Mouse (Mus musculus) embryonic fibroblast, embryonic 13.5 days (primary cell): ENCODE measurements around the gene Olfr351. TPM values are rescaled to one million over a fixed set of nuclear protein-coding genes. Genes with fewer than 3 reads are reported as not detected.

ENCODE experiments used
- H3K27ac ChIP-seq: 2 replicates; pipeline ENCODE4 v1.5.1; 2012; ENCODE audit warnings: low read length, control low read depth, inconsistent platforms; ENCODE audit not compliant: insufficient read depth
- H3K4me1 ChIP-seq: 2 replicates; pipeline ENCODE4 v1.6.1; 2011; ENCODE audit warnings: low read length; ENCODE audit not compliant: control insufficient read depth, insufficient read depth
- H3K4me3 ChIP-seq: 2 replicates; pipeline ENCODE4 v1.5.1; 2011; ENCODE audit warnings: mild to moderate bottlenecking, control low read depth, low read length; ENCODE audit not compliant: insufficient read depth
- CTCF ChIP-seq: IDR thresholded peaks from 2 replicates; pipeline ENCODE4 v1.5.1; 2011; ENCODE audit warnings: mild to moderate bottlenecking, control low read depth, low read length, moderate library complexity, borderline replicate concordance; ENCODE audit not compliant: insufficient read depth
- POLR2A ChIP-seq: IDR thresholded peaks from 2 replicates; pipeline ENCODE4 v1.6.1; 2011; ENCODE audit warnings: low read depth, mild to moderate bottlenecking, control low read depth, low read length, moderate library complexity
- polyA plus RNA-seq: library from polyadenylated mRNA; stranded (reverse); fragments of >200 nt; gene quantifications from 2 replicates; pipeline ENCODE4 v1.2.4, GENCODE M21; 2011; ENCODE audit warnings: low read depth; ENCODE audit not compliant: missing spikeins, insufficient read length

Gene Olfr351
- not detected in 2 replicates for polyA plus RNA-seq

GRCm38 (mm10) chr2:36862560-36862959 lies at the start of gene Olfr351:
TSS of gene Olfr351 (minus strand) at chr2:36862660.
- Histone ChIP-seq H3K4me3 (no peak within 1 kb of the TSS), H3K27ac (no peak within 1 kb of the TSS), H3K4me1 (no peaks in the 10 kb centered on the region)
- TF ChIP-seq POLR2A (no peak), CTCF (no peak)

GRCm38 (mm10) chr2:36905380-36905779 lies 42.9 kb upstream of the Olfr351 start, which contains the start of gene Olfr354:
TSS of gene Olfr354 (plus strand) at chr2:36905680.
- Histone ChIP-seq H3K27ac (no peak within 1 kb of the TSS), H3K4me1 (no peaks in the 10 kb centered on the region), H3K4me3 (no peak within 1 kb of the TSS)
- TF ChIP-seq POLR2A = no peak
- TF ChIP-seq CTCF = no peak

- Histone ChIP-seq H3K4me1 (no peaks in the 10 kb centered on the region), H3K27ac (no peak overlapping the region), H3K4me3 (no peak overlapping the region)
- TF ChIP-seq POLR2A = no peak
- no peak for TF ChIP-seq CTCF
Measured at GRCm38 (mm10) chr2:36897114-36897513, 34.7 kb upstream of the Olfr351 start.

- H3K27ac ChIP-seq = no peak within 1 kb of the TSS
- H3K4me1 ChIP-seq = no peaks in the 10 kb centered on the region
- H3K4me3 ChIP-seq = no peak within 1 kb of the TSS
- TF ChIP-seq POLR2A (no peak), CTCF (no peak)
Measured at GRCm38 (mm10) chr2:36892836-36893235, 30.4 kb upstream of the Olfr351 start, which contains the start of gene Olfr353. TSS of gene Olfr353 (minus strand) at chr2:36892936.

- Histone ChIP-seq H3K4me1 (no peaks in the 10 kb centered on the region), H3K4me3 (no peak within 1 kb of the TSS), H3K27ac (no peak within 1 kb of the TSS)
- no peak for TF ChIP-seq CTCF
Measured at GRCm38 (mm10) chr2:36868160-36868559, 5.7 kb upstream of the Olfr351 start, which contains the start of gene Olfr352. TSS of gene Olfr352 (plus strand) at chr2:36868460.

- H3K27ac ChIP-seq = no peak within 1 kb of the TSS
Measured at GRCm38 (mm10) chr2:36846010-36846409, 16.4 kb downstream of the Olfr351 start, which contains the start of gene Olfr350. TSS of gene Olfr350 (plus strand) at chr2:36846310.

GRCm38 (mm10) chr2:36816932-36817331 lies 45.5 kb downstream of the Olfr351 start, which contains the start of gene Olfr3:
TSS of gene Olfr3 (minus strand) at chr2:36817032.
- TF ChIP-seq POLR2A = no peak
- Histone ChIP-seq H3K4me1 (no peaks in the 10 kb centered on the region), H3K27ac (no peak within 1 kb of the TSS), H3K4me3 (no peak within 1 kb of the TSS)

More at GRCm38 (mm10) chr2:36846010-36846409, 16.4 kb downstream of the Olfr351 start, which contains the start of gene Olfr350:
- no peak within 1 kb of the TSS for H3K4me3 ChIP-seq
- no peaks in the 10 kb centered on the region for H3K4me1 ChIP-seq
- TF ChIP-seq POLR2A (no peak), CTCF (no peak)

Other genes with a start within 250 kb of the Olfr351 start
- gene Olfr345, start 222.6 kb downstream of the Olfr351 start, polyA plus RNA-seq = not detected in 2 replicates
- gene Olfr346, start 176.9 kb downstream of the Olfr351 start, polyA plus RNA-seq = not detected in 2 replicates
- not detected in 2 replicates for gene Olfr347, start 130.8 kb downstream of the Olfr351 start, polyA plus RNA-seq
- gene Olfr348, start 78.4 kb downstream of the Olfr351 start, polyA plus RNA-seq = not detected in 2 replicates
- gene Olfr50, start 72.1 kb downstream of the Olfr351 start, polyA plus RNA-seq = not detected in 2 replicates
- gene Olfr3, start 45.6 kb downstream of the Olfr351 start, polyA plus RNA-seq = not detected in 2 replicates
- gene Olfr350, start 16.4 kb downstream of the Olfr351 start, polyA plus RNA-seq = not detected in 2 replicates
- 0.21 TPM in 1 of 2 replicates, not detected in the other for gene Olfr352, start 5.8 kb upstream of the Olfr351 start, polyA plus RNA-seq
- not detected in 2 replicates for gene Olfr353, start 30.3 kb upstream of the Olfr351 start, polyA plus RNA-seq
- not detected in 2 replicates for gene Olfr354, start 43.0 kb upstream of the Olfr351 start, polyA plus RNA-seq
- not detected in 2 replicates for gene Olfr355, start 66.2 kb upstream of the Olfr351 start, polyA plus RNA-seq
- not detected in 2 replicates for gene Olfr356, start 74.5 kb upstream of the Olfr351 start, polyA plus RNA-seq
- gene Olfr357, start 131.2 kb upstream of the Olfr351 start, polyA plus RNA-seq = not detected in 2 replicates
- gene Olfr358, start 146.7 kb upstream of the Olfr351 start, polyA plus RNA-seq = not detected in 2 replicates
- not detected in 2 replicates for gene Olfr360, start 203.1 kb upstream of the Olfr351 start, polyA plus RNA-seq
- gene Olfr361, start 226.6 kb upstream of the Olfr351 start, polyA plus RNA-seq = not detected in 2 replicates